ENCODE assay signal across 26 mouse cellular contexts in genomic region chrX:51488374-51488773, GRCm38 (mm10).
A peak's percentile ranks its signal among the peaks of the same experiment; 100 is the strongest.
DNase-seq lines count a peak whose midpoint lies in the region; ATAC-seq and TF ChIP-seq lines count a peak whose summit lies in the region.
"Had no signal": no experiment of that assay in that cellular context is flagged by ENCODE, and none has a peak within 500 bp of the region (broad histone marks: within the 10 kb centered on the region; RNA-seq: fewer than 3 reads in every experiment).

No protein-coding gene starts in this region.

- no peak for DNase-seq in heart, adult 11 months
- peak; percentile 8 for DNase-seq in midbrain, embryonic 14.5 days
- DNase-seq in embryonic facial prominence, embryonic 14.5 days (ENCODE audit: low spot score): peak; percentile 71
- DNase-seq in cerebellum, adult 11 months: no peak
- DNase-seq: adrenal gland, postnatal 25 days; cerebellum, adult 2 months; cerebellum, postnatal 14 days; forebrain, postnatal 0 days; kidney, postnatal 14 days; layer of hippocampus, adult 9-11 months; liver, embryonic 13.5 days; lung, adult 2 months; lung, postnatal 14 days; thymus, adult 2 months; thymus, postnatal 36 days had no signal

- no peak overlapping the region for H3K9ac ChIP-seq in heart, embryonic 12.5 days
- H3K9ac ChIP-seq in midbrain, embryonic 14.5 days (replicated peaks; ENCODE audit: low read length): no peak overlapping the region
- no peak overlapping the region for H3K9ac ChIP-seq in midbrain, embryonic 16.5 days (ENCODE audit: low read depth, low read length)
- no peak overlapping the region for H3K9ac ChIP-seq in embryonic facial prominence, embryonic 14.5 days (ENCODE audit: low read depth, low read length)
- no peak overlapping the region for H3K9ac ChIP-seq in intestine, postnatal 0 days (ENCODE audit: low read depth, low read length)
- H3K9ac ChIP-seq: embryonic facial prominence, embryonic 15.5 days; forebrain, embryonic 12.5 days; forebrain, postnatal 0 days; limb, embryonic 15.5 days; liver, embryonic 13.5 days; neural tube, embryonic 15.5 days had no signal

- H3K27ac ChIP-seq in heart, embryonic 12.5 days (ENCODE audit: poor library complexity, severe bottlenecking): no peak overlapping the region
- no peak overlapping the region for H3K27ac ChIP-seq in midbrain, embryonic 14.5 days (replicated peaks; ENCODE audit: low read depth, low read length)
- no peak overlapping the region for H3K27ac ChIP-seq in midbrain, embryonic 16.5 days (ENCODE audit: low read length)
- no peak overlapping the region for H3K27ac ChIP-seq in embryonic facial prominence, embryonic 14.5 days (replicated peaks; ENCODE audit: low read depth, low read length)
- H3K27ac ChIP-seq in intestine, postnatal 0 days (ENCODE audit: low read depth, low read length): no peak overlapping the region
- H3K27ac ChIP-seq: embryonic facial prominence, embryonic 15.5 days; forebrain, embryonic 12.5 days; limb, embryonic 10.5 days; limb, embryonic 15.5 days; liver, embryonic 13.5 days; midbrain, embryonic 10.5 days; neural tube, embryonic 15.5 days had no signal

- H3K4me2 ChIP-seq in heart, embryonic 12.5 days: no peak overlapping the region
- H3K4me2 ChIP-seq in midbrain, embryonic 14.5 days (ENCODE audit: low read length): no peak overlapping the region
- H3K4me2 ChIP-seq in midbrain, embryonic 16.5 days (ENCODE audit: low read length): no peak overlapping the region
- no peak overlapping the region for H3K4me2 ChIP-seq in embryonic facial prominence, embryonic 14.5 days (ENCODE audit: low read depth, low read length)
- no peak overlapping the region for H3K4me2 ChIP-seq in intestine, postnatal 0 days (replicated peaks; ENCODE audit: low read depth)
- H3K4me2 ChIP-seq: embryonic facial prominence, embryonic 15.5 days; forebrain, embryonic 12.5 days; limb, embryonic 15.5 days; liver, embryonic 13.5 days; neural tube, embryonic 15.5 days had no signal

- H3K9me3 ChIP-seq in heart, embryonic 12.5 days (replicated peaks): no peaks in the 10 kb centered on the region; the same call in 1 of the 2 replicates
- H3K9me3 ChIP-seq in midbrain, embryonic 14.5 days (ENCODE audit: control insufficient read depth, low read length): no peaks in the 10 kb centered on the region
- H3K9me3 ChIP-seq in midbrain, embryonic 16.5 days (replicated peaks; ENCODE audit: control insufficient read depth, low read length, poor library complexity, severe bottlenecking): no peaks in the 10 kb centered on the region
- no peaks in the 10 kb centered on the region for H3K9me3 ChIP-seq in embryonic facial prominence, embryonic 14.5 days (ENCODE audit: control insufficient read depth, low read length)
- no peaks in the 10 kb centered on the region for H3K9me3 ChIP-seq in intestine, postnatal 0 days (ENCODE audit: control insufficient read depth)
- H3K9me3 ChIP-seq: embryonic facial prominence, embryonic 15.5 days; forebrain, embryonic 12.5 days; limb, embryonic 10.5 days; limb, embryonic 15.5 days; liver, embryonic 13.5 days; midbrain, embryonic 10.5 days; neural tube, embryonic 15.5 days had no signal

- H3K36me3 ChIP-seq in heart, embryonic 12.5 days: no peaks in the 10 kb centered on the region
- no peaks in the 10 kb centered on the region for H3K36me3 ChIP-seq in midbrain, embryonic 14.5 days (ENCODE audit: control insufficient read depth, insufficient read depth, low read length)
- no peaks in the 10 kb centered on the region for H3K36me3 ChIP-seq in midbrain, embryonic 16.5 days (ENCODE audit: control insufficient read depth, insufficient read depth, low read length)
- H3K36me3 ChIP-seq in embryonic facial prominence, embryonic 14.5 days (ENCODE audit: control insufficient read depth, insufficient read depth, low read length): no peaks in the 10 kb centered on the region
- no peaks in the 10 kb centered on the region for H3K36me3 ChIP-seq in intestine, postnatal 0 days (ENCODE audit: control insufficient read depth, insufficient read depth)
- H3K36me3 ChIP-seq: embryonic facial prominence, embryonic 15.5 days; forebrain, embryonic 12.5 days; limb, embryonic 10.5 days; limb, embryonic 15.5 days; liver, embryonic 13.5 days; midbrain, embryonic 10.5 days; neural tube, embryonic 15.5 days had no signal

- peak; percentile 61; the same call in 1 of the 2 replicates for ATAC-seq in heart, embryonic 12.5 days (ENCODE audit: insufficient number of reproducible peaks, low FRiP score)
- no peak for ATAC-seq in midbrain, embryonic 14.5 days (ENCODE audit: low FRiP score, low TSS enrichment)
- ATAC-seq in midbrain, embryonic 16.5 days: no peak
- ATAC-seq in embryonic facial prominence, embryonic 14.5 days (ENCODE audit: low read depth): no peak; the same call in 1 of the 2 replicates
- ATAC-seq in intestine, postnatal 0 days: no peak
- ATAC-seq: CD4-positive, CD25-positive, alpha-beta regulatory T cell, adult 4 months; forebrain, postnatal 0 days; intestine, embryonic 16.5 days had no signal

- H3K4me1 ChIP-seq in heart, embryonic 12.5 days (replicated peaks): peaks cover 7% of the 10 kb centered on the region; the same call in 1 of the 2 replicates
- H3K4me1 ChIP-seq in midbrain, embryonic 14.5 days (ENCODE audit: control insufficient read depth, insufficient read depth, low read length): no peaks in the 10 kb centered on the region
- H3K4me1 ChIP-seq in midbrain, embryonic 16.5 days (ENCODE audit: control insufficient read depth, insufficient read depth, low read length): no peaks in the 10 kb centered on the region
- 0 out of 2 replicates have a peak, but pooled peaks cover 5% of the 10 kb centered on the region for H3K4me1 ChIP-seq in embryonic facial prominence, embryonic 14.5 days (ENCODE audit: control insufficient read depth, insufficient read depth, low read length)
- H3K4me1 ChIP-seq in intestine, postnatal 0 days (replicated peaks; ENCODE audit: control insufficient read depth, insufficient read depth, low read length): no peaks in the 10 kb centered on the region
- H3K4me1 ChIP-seq: embryonic facial prominence, embryonic 15.5 days; forebrain, embryonic 12.5 days; limb, embryonic 10.5 days; limb, embryonic 15.5 days; liver, embryonic 13.5 days; midbrain, embryonic 10.5 days; neural tube, embryonic 15.5 days had no signal

- TF ChIP-seq CTCF in intestine, postnatal 0 days (IDR thresholded peaks at IDR 0.05; ENCODE audit: low read depth): no peak

- no peaks in the 10 kb centered on the region for H3K27me3 ChIP-seq in heart, embryonic 12.5 days (replicated peaks)
- H3K27me3 ChIP-seq in midbrain, embryonic 14.5 days (ENCODE audit: control insufficient read depth, insufficient read depth, low read length): no peaks in the 10 kb centered on the region
- no peaks in the 10 kb centered on the region for H3K27me3 ChIP-seq in midbrain, embryonic 16.5 days (ENCODE audit: control insufficient read depth, insufficient read depth, low read depth, low read length)
- H3K27me3 ChIP-seq in embryonic facial prominence, embryonic 14.5 days (replicated peaks; ENCODE audit: control insufficient read depth, insufficient read depth, low read length): no peaks in the 10 kb centered on the region
- H3K27me3 ChIP-seq in intestine, postnatal 0 days (replicated peaks; ENCODE audit: control insufficient read depth, insufficient read depth, low read length): no peaks in the 10 kb centered on the region
- H3K27me3 ChIP-seq: embryonic facial prominence, embryonic 15.5 days; forebrain, embryonic 12.5 days; limb, embryonic 15.5 days; liver, embryonic 13.5 days; neural tube, embryonic 15.5 days had no signal

- no peak overlapping the region for H3K4me3 ChIP-seq in heart, embryonic 12.5 days
- no peak overlapping the region for H3K4me3 ChIP-seq in midbrain, embryonic 14.5 days (replicated peaks; ENCODE audit: low read depth, low read length)
- no peak overlapping the region for H3K4me3 ChIP-seq in midbrain, embryonic 16.5 days (ENCODE audit: low read depth, low read length)
- H3K4me3 ChIP-seq in embryonic facial prominence, embryonic 14.5 days (ENCODE audit: low read depth, low read length): no peak overlapping the region
- H3K4me3 ChIP-seq in intestine, postnatal 0 days (ENCODE audit: low read depth, low read length): no peak overlapping the region
- H3K4me3 ChIP-seq: embryonic facial prominence, embryonic 15.5 days; forebrain, embryonic 12.5 days; limb, embryonic 10.5 days; limb, embryonic 15.5 days; liver, embryonic 13.5 days; midbrain, embryonic 10.5 days; neural tube, embryonic 15.5 days had no signal

Comparison
In these comparisons a context has a peak if more than half of its experiments do, and no peak if none do; other contexts are left out.
1. DNase-seq: peak in midbrain, embryonic 14.5 days (single experiment) and embryonic facial prominence, embryonic 14.5 days (single experiment); none in heart, adult 11 months (single experiment) and cerebellum, adult 11 months (single experiment).